Mouse (Mus musculus) intestine, postnatal 0 days (tissue): ENCODE results near the gene Ptcd1. TPM values are rescaled to one million over a fixed set of nuclear protein-coding genes. Genes with fewer than 3 reads are reported as not detected.
A peak's percentile ranks its signal among the peaks of the same experiment; 100 is the strongest.

Experiments used
- ATAC-seq: fragments of 200-750 bp; cut with Nextera tagmentation; 2 replicates; pipeline ENCODE4 v1.8.0; 2017; ENCODE audit warnings: mild to moderate bottlenecking, moderate TSS enrichment, moderate library complexity
- H3K27ac ChIP-seq: fragments of 300-500 bp; sonication (generic); 2 replicates; pipeline ENCODE4 v1.5.1; 2014; ENCODE audit warnings: mild to moderate bottlenecking, low read depth, low read length, moderate library complexity
- H3K27me3 ChIP-seq: fragments of 300-500 bp; sonication (generic); replicated peaks from 2 replicates; pipeline ENCODE4 v1.6.1; 2014; ENCODE audit warnings: low read length, mixed read lengths; ENCODE audit not compliant: control insufficient read depth, insufficient read depth
- H3K36me3 ChIP-seq: fragments of 300-500 bp; sonication (generic); 2 replicates; pipeline ENCODE4 v1.6.1; 2014; ENCODE audit warnings: mild to moderate bottlenecking, moderate library complexity; ENCODE audit not compliant: control insufficient read depth, insufficient read depth
- H3K4me1 ChIP-seq: fragments of 300-500 bp; sonication (generic); replicated peaks from 2 replicates; pipeline ENCODE4 v1.6.1; 2014; ENCODE audit warnings: antibody characterized with exemption, low read length, mixed read lengths; ENCODE audit not compliant: control insufficient read depth, insufficient read depth
- H3K4me2 ChIP-seq: fragments of 300-500 bp; sonication (generic); replicated peaks from 2 replicates; pipeline ENCODE4 v1.6.1; 2014; ENCODE audit warnings: low read depth, mild to moderate bottlenecking, moderate library complexity
- H3K4me3 ChIP-seq: fragments of 300-500 bp; sonication (generic); 2 replicates; pipeline ENCODE4 v1.5.1; 2014; ENCODE audit warnings: low read depth, low read length
- H3K9ac ChIP-seq: fragments of 300-500 bp; sonication (generic); 2 replicates; pipeline ENCODE4 v1.6.1; 2014; ENCODE audit warnings: mild to moderate bottlenecking, low read depth, low read length
- H3K9me3 ChIP-seq: fragments of 300-500 bp; sonication (generic); 2 replicates; pipeline ENCODE4 v1.6.1; 2016; ENCODE audit warnings: mixed run types; ENCODE audit not compliant: control insufficient read depth
- CTCF ChIP-seq: sonication (generic); IDR thresholded peaks from 2 replicates; pipeline ENCODE4 v1.5.1; 2016; ENCODE audit warnings: low read depth, mild to moderate bottlenecking, control low read depth, antibody characterized with exemption, moderate library complexity
- WGBS: fragments of 180-500 bp; shearing (Covaris S2); extraction: QIAGEN DNeasy Blood & Tissue Kit; methylation state at CpG from one replicate; pipeline ENCODE4 v1.1.7; 2014; 5-methylcytosine and 5-hydroxymethylcytosine counted together
- polyA plus RNA-seq: library from polyadenylated mRNA; unstranded; fragments of >200 nt; fragmentation: Nextera tagmentation; extraction: Ambion mirVana; gene quantifications from 2 replicates; pipeline ENCODE4 v1.2.1, GENCODE M21; 2015

The Ptcd1 gene
- polyA plus RNA-seq, 1 experiment from 2014 or later = 9.3 TPM

GRCm38 (mm10) chr5:145118461-145118860 lies 48.4 kb downstream of the Ptcd1 start:
- Histone ChIP-seq H3K27me3 (no peaks in the 10 kb centered on the region), H3K36me3 (peaks cover 34% of the 10 kb centered on the region), H3K9ac (no peak overlapping the region), H3K4me1 (peaks cover 6% of the 10 kb centered on the region; the same call in 1 of the 2 replicates), H3K4me3 (no peak overlapping the region), H3K4me2 (no peak overlapping the region), H3K9me3 (no peaks in the 10 kb centered on the region), H3K27ac (no peak overlapping the region)
- 86% methylated on average over 5 of the region's 5 CpGs for WGBS
- no peak for TF ChIP-seq CTCF
- ATAC-seq = no peak

GRCm38 (mm10) chr5:145118005-145118404 lies 48.9 kb downstream of the Ptcd1 start:
- H3K4me2 ChIP-seq = no peak overlapping the region
- WGBS = 64% methylated on average over 6 of the region's 6 CpGs
- H3K4me1 ChIP-seq = peaks cover 6% of the 10 kb centered on the region; the same call in 1 of the 2 replicates
- H3K9ac ChIP-seq = no peak overlapping the region
- no peaks in the 10 kb centered on the region for H3K9me3 ChIP-seq
- no peak overlapping the region for H3K27ac ChIP-seq
- no peak for ATAC-seq
- TF ChIP-seq CTCF = no peak
- H3K36me3 ChIP-seq = peaks cover 30% of the 10 kb centered on the region
- no peaks in the 10 kb centered on the region for H3K27me3 ChIP-seq
- no peak overlapping the region for H3K4me3 ChIP-seq

GRCm38 (mm10) chr5:145116916-145117315 lies 50.0 kb downstream of the Ptcd1 start:
- 43% methylated on average over 10 of the region's 10 CpGs for WGBS
- H3K4me3 ChIP-seq = peak overlapping the region; percentile 22; the same call in 1 of the 2 replicates

GRCm38 (mm10) chr5:145116316-145116715 lies 50.6 kb downstream of the Ptcd1 start:
- H3K9me3 ChIP-seq = no peaks in the 10 kb centered on the region
- peak overlapping the region; percentile 37; the same call in 1 of the 2 replicates for H3K9ac ChIP-seq
- no peaks in the 10 kb centered on the region for H3K27me3 ChIP-seq
- H3K4me2 ChIP-seq = peak overlapping the region; percentile 79
- peak overlapping the region; percentile 89; the same call in 1 of the 2 replicates for H3K4me3 ChIP-seq
- H3K36me3 ChIP-seq = peaks cover 14% of the 10 kb centered on the region; the same call in 1 of the 2 replicates
- H3K4me1 ChIP-seq = peaks cover 6% of the 10 kb centered on the region; the same call in 1 of the 2 replicates
- peak overlapping the region; percentile 94 for H3K27ac ChIP-seq
- WGBS = 14% methylated on average over 4 of the region's 4 CpGs
- peak; percentile 64 for ATAC-seq
- TF ChIP-seq CTCF = no peak

More at GRCm38 (mm10) chr5:145116916-145117315, 50.0 kb downstream of the Ptcd1 start:
- H3K9ac ChIP-seq = peak overlapping the region; percentile 37; the same call in 1 of the 2 replicates
- peak; percentile 34 for ATAC-seq
- TF ChIP-seq CTCF = peak; percentile 80
- peaks cover 20% of the 10 kb centered on the region for H3K36me3 ChIP-seq
- H3K27ac ChIP-seq = peak overlapping the region; percentile 94
- no peaks in the 10 kb centered on the region for H3K9me3 ChIP-seq
- H3K27me3 ChIP-seq = no peaks in the 10 kb centered on the region
- H3K4me1 ChIP-seq = peaks cover 6% of the 10 kb centered on the region; the same call in 1 of the 2 replicates
- peak overlapping the region; percentile 79 for H3K4me2 ChIP-seq

- Histone ChIP-seq H3K4me2 (peak overlapping the region; percentile 79), H3K9ac (peak overlapping the region; percentile 40; the same call in 1 of the 2 replicates), H3K4me3 (peak overlapping the region; percentile 89; the same call in 1 of the 2 replicates), H3K9me3 (no peaks in the 10 kb centered on the region), H3K27ac (peak overlapping the region; percentile 94), H3K27me3 (no peaks in the 10 kb centered on the region), H3K36me3 (0 out of 2 replicates have a peak, but pooled peaks cover 12% of the 10 kb centered on the region), H3K4me1 (peaks cover 6% of the 10 kb centered on the region; the same call in 1 of the 2 replicates)
- 79% methylated on average over 5 of the region's 5 CpGs for WGBS
- ATAC-seq = no peak
- no peak for TF ChIP-seq CTCF
These were observed 51.2 kb downstream of the Ptcd1 start for GRCm38 (mm10) chr5:145115736-145116135.

- peaks cover 6% of the 10 kb centered on the region; the same call in 1 of the 2 replicates for H3K4me1 ChIP-seq
- no peaks in the 10 kb centered on the region for H3K27me3 ChIP-seq
- H3K27ac ChIP-seq = peak overlapping the region; percentile 94
- WGBS = 11% methylated on average over 40 of the region's 40 CpGs
- H3K9me3 ChIP-seq = no peaks in the 10 kb centered on the region
- H3K4me3 ChIP-seq = peak overlapping the region; percentile 89
- H3K4me2 ChIP-seq = peak overlapping the region; percentile 79
- TF ChIP-seq CTCF = peak; percentile 13; the same call in 1 of the 2 replicates
- ATAC-seq = peak; percentile 29
- H3K9ac ChIP-seq = peak overlapping the region; percentile 83
- peaks cover 7% of the 10 kb centered on the region; the same call in 1 of the 2 replicates for H3K36me3 ChIP-seq
These were observed 52.1 kb downstream of the Ptcd1 start for GRCm38 (mm10) chr5:145114606-145115473.
